Mouse (Mus musculus): Measurements from ENCODE around the gene Itgb5. TPM values are rescaled to one million over a fixed set of nuclear protein-coding genes. Genes with fewer than 3 reads are reported as not detected.

Gene Itgb5
- 21.7 and 25.5 TPM in 2 replicates for polyA plus RNA-seq (2014; fragmentation: Nextera tagmentation; extraction: Ambion mirVana)

DNA sequence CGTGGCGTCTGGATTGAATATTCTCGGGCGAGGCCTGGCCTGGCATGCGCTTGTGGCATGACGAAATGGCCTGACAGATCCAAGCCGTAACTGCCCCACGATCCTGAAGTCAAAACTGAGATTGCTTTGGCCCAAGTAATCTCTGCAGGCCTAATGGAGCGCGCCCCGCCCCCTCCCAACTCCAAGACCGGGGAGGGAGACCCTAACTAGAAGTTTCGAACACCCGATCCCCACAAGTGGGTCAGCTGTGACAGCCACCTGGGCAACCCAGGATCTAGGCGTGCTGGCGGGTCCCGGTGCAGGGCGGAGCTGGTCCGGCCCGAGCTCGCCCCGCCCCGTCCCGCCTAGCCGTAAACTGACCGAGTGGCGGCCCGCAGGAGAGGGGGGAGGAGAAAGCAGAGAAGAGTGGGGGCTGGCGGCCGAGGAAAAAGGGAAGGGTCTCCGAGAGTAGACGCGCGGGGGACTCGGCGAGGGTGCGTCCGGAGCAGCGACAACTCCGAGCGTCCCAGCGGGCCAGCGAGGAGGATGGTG, at the start of gene Itgb5:
Gene Itgb5 (plus strand): TSS at position 365 of the 531 bp plus-strand sequence.
- H3K4me2 ChIP-seq (replicated peaks; ENCODE audit: low read depth, low read length), result peak within 1 kb of the TSS; percentile 99
- H3K4me3 ChIP-seq (ENCODE audit: low read depth, low read length), result peak within 1 kb of the TSS; percentile 80
- H3K9ac ChIP-seq (ENCODE audit: low read depth, low read length), result peak within 1 kb of the TSS; percentile 71
- 0 out of 2 replicates have a peak within 1 kb of the TSS, but pooled peaks have one; percentile 5 for H3K27ac ChIP-seq (ENCODE audit: low read depth, low read length)
- no peaks in the 10 kb centered on the region for H3K9me3 ChIP-seq (ENCODE audit: control insufficient read depth, low read length)
- DNase-seq (ENCODE audit: low spot score), result no peak
- ATAC-seq (ENCODE audit: low FRiP score), result peak; percentile 73
- H3K36me3 ChIP-seq (ENCODE audit: control insufficient read depth, insufficient read depth, low read length), result no peaks in the 10 kb centered on the region
- H3K4me1 ChIP-seq (replicated peaks; ENCODE audit: control insufficient read depth, insufficient read depth, low read length), result peaks cover 19% of the 10 kb centered on the region
- 1% methylated on average over 37 of the region's 43 CpGs for WGBS
- peaks cover 20% of the 10 kb centered on the region for H3K27me3 ChIP-seq (ENCODE audit: control insufficient read depth, insufficient read depth, low read length)

- H3K4me1 ChIP-seq (replicated peaks; ENCODE audit: control insufficient read depth, insufficient read depth, low read length), result no peaks in the 10 kb centered on the region
- H3K9ac ChIP-seq (ENCODE audit: low read depth, low read length), result no peak overlapping the region
- H3K27me3 ChIP-seq (ENCODE audit: control insufficient read depth, insufficient read depth, low read length), result no peaks in the 10 kb centered on the region
- no peak for DNase-seq (ENCODE audit: low spot score)
- no peak for ATAC-seq (ENCODE audit: low FRiP score)
- H3K4me2 ChIP-seq (replicated peaks; ENCODE audit: low read depth, low read length), result no peak overlapping the region
- H3K27ac ChIP-seq (ENCODE audit: low read depth, low read length), result no peak overlapping the region
- no peaks in the 10 kb centered on the region for H3K36me3 ChIP-seq (ENCODE audit: control insufficient read depth, insufficient read depth, low read length)
- 72% methylated on average over 5 of the region's 5 CpGs for WGBS
- no peaks in the 10 kb centered on the region for H3K9me3 ChIP-seq (ENCODE audit: control insufficient read depth, low read length)
- H3K4me3 ChIP-seq (ENCODE audit: low read depth, low read length), result no peak overlapping the region
Measured at GRCm38 (mm10) chr16:33781789-33782728, 47.4 kb upstream of the Itgb5 start.

- H3K4me1 ChIP-seq (replicated peaks; ENCODE audit: control insufficient read depth, insufficient read depth, low read length), result no peaks in the 10 kb centered on the region
- H3K27me3 ChIP-seq (ENCODE audit: control insufficient read depth, insufficient read depth, low read length), result no peaks in the 10 kb centered on the region
- H3K9ac ChIP-seq (ENCODE audit: low read depth, low read length), result no peak overlapping the region
- no peak for DNase-seq (ENCODE audit: low spot score)
- no peak for ATAC-seq (ENCODE audit: low FRiP score)
- H3K36me3 ChIP-seq (ENCODE audit: control insufficient read depth, insufficient read depth, low read length), result no peaks in the 10 kb centered on the region
- no peak overlapping the region for H3K4me3 ChIP-seq (ENCODE audit: low read depth, low read length)
- no peak overlapping the region for H3K4me2 ChIP-seq (replicated peaks; ENCODE audit: low read depth, low read length)
- no peak overlapping the region for H3K27ac ChIP-seq (ENCODE audit: low read depth, low read length)
- WGBS, result 92% methylated on average over 1 of the region's 1 CpGs
- H3K9me3 ChIP-seq (ENCODE audit: control insufficient read depth, low read length), result no peaks in the 10 kb centered on the region
Measured at GRCm38 (mm10) chr16:33782729-33783091, 46.8 kb upstream of the Itgb5 start.

DNA sequence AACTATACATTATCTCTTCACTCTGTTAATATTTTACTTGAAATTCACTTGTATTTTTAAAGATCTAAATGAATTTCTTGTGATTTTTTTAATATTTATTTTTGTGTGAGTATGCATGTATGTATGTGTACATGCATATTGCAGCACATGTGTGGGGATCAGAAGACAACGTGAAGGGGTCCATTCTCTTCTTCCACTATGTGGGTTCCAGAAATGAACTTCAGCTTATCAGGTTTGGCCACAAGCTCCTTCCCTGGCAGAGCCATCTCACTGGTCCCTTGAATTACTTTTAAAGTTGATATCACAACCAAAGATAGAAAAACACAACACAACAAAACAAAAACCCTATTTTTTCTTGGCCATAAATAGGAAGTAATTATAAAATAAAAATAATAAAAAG, 44.9 kb upstream of the Itgb5 start:
- Histone ChIP-seq H3K4me2 (replicated peaks; ENCODE audit: low read depth, low read length) (no peak overlapping the region), H3K27me3 (ENCODE audit: control insufficient read depth, insufficient read depth, low read length) (no peaks in the 10 kb centered on the region), H3K36me3 (ENCODE audit: control insufficient read depth, insufficient read depth, low read length) (no peaks in the 10 kb centered on the region), H3K9ac (ENCODE audit: low read depth, low read length) (no peak overlapping the region), H3K4me3 (ENCODE audit: low read depth, low read length) (no peak overlapping the region), H3K4me1 (replicated peaks; ENCODE audit: control insufficient read depth, insufficient read depth, low read length) (no peaks in the 10 kb centered on the region), H3K27ac (ENCODE audit: low read depth, low read length) (no peak overlapping the region), H3K9me3 (ENCODE audit: control insufficient read depth, low read length) (no peaks in the 10 kb centered on the region)
- ATAC-seq (ENCODE audit: low FRiP score) (no peak), DNase-seq (ENCODE audit: low spot score) (no peak)
- WGBS, result 84% methylated on average over 1 of the region's 1 CpGs

DNA sequence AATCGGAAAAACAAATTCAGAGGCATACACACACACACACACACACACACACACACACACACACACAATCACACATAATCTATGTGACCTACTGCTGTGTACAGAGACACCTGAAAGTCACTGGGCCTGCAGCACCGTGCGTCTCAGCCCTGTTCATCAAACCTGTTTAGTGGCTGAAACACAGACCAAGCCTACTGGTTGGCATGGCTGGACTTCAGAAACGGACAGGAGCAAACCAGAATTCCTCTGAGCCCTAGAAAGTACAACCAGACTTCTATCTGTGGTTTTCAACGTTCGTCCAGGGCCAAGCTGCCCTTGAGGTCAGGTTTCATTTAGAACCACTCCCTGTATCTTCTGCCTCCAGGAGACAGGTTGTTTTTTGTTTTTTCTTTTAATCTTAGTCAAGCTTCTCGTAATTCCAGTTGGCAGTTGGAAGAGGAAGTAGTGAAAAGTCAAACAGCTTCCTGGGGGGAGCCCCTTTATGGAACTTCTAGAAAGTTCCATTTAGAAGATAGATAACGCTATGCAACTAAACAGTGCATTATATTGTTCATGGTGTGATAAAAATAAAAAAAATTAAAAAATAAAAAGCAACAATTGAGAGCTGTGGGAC, 44.3 kb upstream of the Itgb5 start:
- ATAC-seq (ENCODE audit: low FRiP score), result no peak
- no peak for DNase-seq (ENCODE audit: low spot score)
- H3K4me3 ChIP-seq (ENCODE audit: low read depth, low read length), result no peak overlapping the region
- H3K27me3 ChIP-seq (ENCODE audit: control insufficient read depth, insufficient read depth, low read length), result no peaks in the 10 kb centered on the region
- no peak overlapping the region for H3K27ac ChIP-seq (ENCODE audit: low read depth, low read length)
- H3K36me3 ChIP-seq (ENCODE audit: control insufficient read depth, insufficient read depth, low read length), result no peaks in the 10 kb centered on the region
- no peak overlapping the region for H3K9ac ChIP-seq (ENCODE audit: low read depth, low read length)
- no peak overlapping the region for H3K4me2 ChIP-seq (replicated peaks; ENCODE audit: low read depth, low read length)
- H3K4me1 ChIP-seq (replicated peaks; ENCODE audit: control insufficient read depth, insufficient read depth, low read length), result no peaks in the 10 kb centered on the region
- 80% methylated on average over 8 of the region's 8 CpGs for WGBS
- no peaks in the 10 kb centered on the region for H3K9me3 ChIP-seq (ENCODE audit: control insufficient read depth, low read length)

DNA sequence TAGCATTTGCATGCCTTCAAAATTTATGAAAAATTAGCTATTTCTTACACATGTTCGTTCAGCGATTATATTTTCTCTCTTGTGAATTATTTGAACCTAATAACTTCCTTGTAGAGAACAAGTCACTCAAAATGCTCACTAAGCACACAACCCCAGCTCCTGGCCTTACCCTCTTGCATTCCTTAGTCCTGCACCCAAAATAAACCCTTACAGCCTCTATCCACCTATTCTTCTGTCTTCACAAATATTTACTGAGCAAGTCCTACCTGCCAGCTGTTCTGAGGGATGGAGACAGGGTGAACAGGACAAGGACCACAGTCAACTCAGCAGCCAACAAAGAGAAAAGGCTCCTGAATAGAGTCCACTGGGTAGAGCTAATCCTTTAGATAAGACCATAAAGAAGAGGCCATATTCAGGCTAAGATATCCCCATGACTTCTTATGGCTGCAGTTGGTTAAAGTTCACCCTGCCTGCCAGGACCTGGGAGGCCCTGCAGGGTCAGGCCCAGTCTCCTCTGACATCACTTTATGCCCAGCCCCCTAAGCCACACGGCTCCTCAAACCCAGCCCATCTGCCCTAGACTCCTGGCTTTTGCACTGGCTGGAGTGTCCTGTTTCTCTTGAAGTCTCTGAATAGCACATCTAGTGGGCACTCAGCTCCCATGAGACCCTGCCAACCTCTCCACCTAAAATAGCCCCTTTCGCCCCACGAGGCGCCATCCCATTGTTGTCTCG, 42.6 kb upstream of the Itgb5 start:
- Histone ChIP-seq H3K36me3 (ENCODE audit: control insufficient read depth, insufficient read depth, low read length) (no peaks in the 10 kb centered on the region), H3K4me2 (replicated peaks; ENCODE audit: low read depth, low read length) (no peak overlapping the region), H3K27me3 (ENCODE audit: control insufficient read depth, insufficient read depth, low read length) (no peaks in the 10 kb centered on the region), H3K4me1 (replicated peaks; ENCODE audit: control insufficient read depth, insufficient read depth, low read length) (no peaks in the 10 kb centered on the region), H3K27ac (ENCODE audit: low read depth, low read length) (no peak overlapping the region), H3K9ac (ENCODE audit: low read depth, low read length) (no peak overlapping the region), H3K9me3 (ENCODE audit: control insufficient read depth, low read length) (no peaks in the 10 kb centered on the region), H3K4me3 (ENCODE audit: low read depth, low read length) (no peak overlapping the region)
- 82% methylated on average over 7 of the region's 7 CpGs for WGBS
- ATAC-seq (ENCODE audit: low FRiP score), result no peak
- DNase-seq (ENCODE audit: low spot score), result no peak

DNA sequence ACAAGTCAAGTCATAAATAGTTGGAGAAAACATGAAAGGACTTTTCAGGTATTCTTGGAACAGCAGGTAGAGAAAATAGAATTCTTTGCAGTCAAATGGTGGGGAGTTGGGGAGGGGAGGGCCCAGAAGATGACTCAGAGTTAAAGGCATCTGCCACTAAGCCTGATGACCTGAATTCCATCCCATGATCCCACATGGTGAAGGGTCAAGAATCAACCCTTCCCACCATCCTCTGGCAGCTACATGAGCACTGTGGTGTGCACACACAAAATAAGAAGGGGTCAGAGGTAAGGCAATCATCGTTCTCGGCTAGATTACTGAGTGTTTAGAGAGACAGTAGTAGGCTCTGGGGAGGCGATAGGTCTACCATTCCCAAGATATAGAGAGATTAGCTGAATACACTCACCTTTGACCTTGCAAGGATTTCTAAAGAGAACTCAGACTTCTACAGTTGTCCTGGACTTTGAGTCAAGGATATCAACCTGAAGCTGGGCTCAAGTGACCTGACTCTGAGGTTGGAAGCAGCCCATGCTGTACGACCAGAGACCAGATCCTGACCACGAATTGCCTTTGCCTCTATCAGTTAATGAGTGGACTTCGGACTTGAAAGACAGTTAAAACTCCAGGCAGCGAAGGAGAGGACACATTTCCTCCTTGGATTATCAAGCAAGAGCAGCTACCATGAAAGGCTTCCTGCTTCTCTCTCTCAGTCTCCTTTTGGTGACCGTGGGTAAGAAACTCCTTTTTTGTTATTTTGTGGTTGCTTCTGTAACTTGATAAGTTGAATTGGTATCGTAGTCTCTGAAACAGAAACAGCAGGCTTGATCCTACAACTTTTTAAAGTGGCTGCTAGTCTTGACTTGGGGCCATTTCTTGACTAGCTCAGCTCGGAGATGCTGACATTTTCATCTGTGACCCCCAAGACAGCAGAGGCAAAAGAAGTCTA, 35.3 kb upstream of the Itgb5 start, which contains the start of gene Muc13:
Gene Muc13 (plus strand): TSS at position 192 of the 946 bp plus-strand sequence.
- H3K36me3 ChIP-seq (ENCODE audit: control insufficient read depth, insufficient read depth, low read length), result no peaks in the 10 kb centered on the region
- WGBS, result 89% methylated on average over 10 of the region's 10 CpGs
- no peak within 1 kb of the TSS for H3K9ac ChIP-seq (ENCODE audit: low read depth, low read length)
- no peaks in the 10 kb centered on the region for H3K9me3 ChIP-seq (ENCODE audit: control insufficient read depth, low read length)
- no peak within 1 kb of the TSS for H3K4me2 ChIP-seq (replicated peaks; ENCODE audit: low read depth, low read length)
- no peaks in the 10 kb centered on the region for H3K4me1 ChIP-seq (replicated peaks; ENCODE audit: control insufficient read depth, insufficient read depth, low read length)
- H3K4me3 ChIP-seq (ENCODE audit: low read depth, low read length), result no peak within 1 kb of the TSS
- ATAC-seq (ENCODE audit: low FRiP score) (no peak), DNase-seq (ENCODE audit: low spot score) (no peak)
- H3K27ac ChIP-seq (ENCODE audit: low read depth, low read length), result no peak within 1 kb of the TSS
- H3K27me3 ChIP-seq (ENCODE audit: control insufficient read depth, insufficient read depth, low read length), result no peaks in the 10 kb centered on the region

GRCm38 (mm10) chr16:33795106-33795505, 34.4 kb upstream of the Itgb5 start:
- Histone ChIP-seq H3K36me3 (ENCODE audit: control insufficient read depth, insufficient read depth, low read length) (no peaks in the 10 kb centered on the region), H3K27me3 (ENCODE audit: control insufficient read depth, insufficient read depth, low read length) (no peaks in the 10 kb centered on the region), H3K4me3 (ENCODE audit: low read depth, low read length) (no peak overlapping the region), H3K9ac (ENCODE audit: low read depth, low read length) (no peak overlapping the region), H3K27ac (ENCODE audit: low read depth, low read length) (no peak overlapping the region), H3K4me1 (replicated peaks; ENCODE audit: control insufficient read depth, insufficient read depth, low read length) (no peaks in the 10 kb centered on the region), H3K9me3 (ENCODE audit: control insufficient read depth, low read length) (no peaks in the 10 kb centered on the region), H3K4me2 (replicated peaks; ENCODE audit: low read depth, low read length) (no peak overlapping the region)
- no peak for ATAC-seq (ENCODE audit: low FRiP score)
- DNase-seq (ENCODE audit: low spot score), result no peak
- 91% methylated on average over 4 of the region's 4 CpGs for WGBS

Data from hindbrain, embryonic 11.5 days (tissue).